Mouse (Mus musculus) T-helper 2 cell (primary cell): ENCODE measurements around the gene Ifit3b.
"Not testable (repeated sequence)": the region's sequence is repeated elsewhere in the genome, so short reads cannot be mapped to it uniquely, and the experiment has no call there.

Source experiments
- in situ Hi-C: fragments of 300-600 bp; cut with MboI, MseI; formaldehyde crosslinking; loops from one replicate; pipeline ENCODE4 v1.15.1; 2025; ENCODE audit warnings: high pct_unique_total_duplicates

The Ifit3b gene

DNA sequence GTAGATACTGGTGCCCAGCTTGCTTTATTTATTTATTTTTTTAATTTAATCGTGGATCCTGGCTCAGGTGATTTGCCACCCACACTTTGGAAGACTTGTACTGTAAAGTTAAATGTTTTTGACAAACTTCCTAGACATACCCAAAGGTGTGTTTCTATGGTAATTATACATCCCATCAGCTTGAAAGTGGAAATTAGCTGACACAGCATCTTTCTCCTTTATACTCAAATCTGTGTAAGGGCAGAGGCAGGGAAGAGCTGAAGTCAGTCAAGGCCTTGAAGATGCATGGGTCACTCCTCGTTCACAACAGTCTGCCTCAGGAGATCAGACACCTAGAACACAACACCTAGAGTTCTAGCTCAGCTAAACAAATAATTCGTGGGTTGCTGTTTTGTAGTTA is 2.3 kb downstream of the Ifit3b start:
- in situ Hi-C loops: not testable (repeated sequence)

GRCm38 (mm10) chr19:34612243-34613001 is 4.7 kb downstream of the Ifit3b start:
- in situ Hi-C loops: not testable (repeated sequence)

DNA sequence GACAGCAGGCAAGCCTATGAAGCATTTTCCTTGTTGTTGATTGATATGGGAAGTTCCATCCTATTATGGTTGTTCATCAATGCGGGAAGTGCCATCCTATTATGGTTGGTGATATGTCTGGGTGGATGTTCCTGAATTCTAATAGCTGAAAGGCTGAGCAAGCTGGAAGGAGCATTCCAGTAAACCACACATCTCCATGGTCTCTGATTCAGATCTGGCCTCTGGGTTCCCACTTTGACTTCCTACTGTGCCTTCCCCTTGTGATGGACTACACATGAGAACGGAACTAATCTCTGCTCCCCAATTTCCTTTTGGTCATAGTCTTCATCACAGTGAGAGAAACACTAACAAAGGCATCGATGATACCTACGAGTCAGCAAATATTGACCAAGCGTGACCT is 13.1 kb downstream of the Ifit3b start:
- in situ Hi-C loops: no loop called here

- in situ Hi-C loops: no loop called here
These were observed 16.0 kb downstream of the Ifit3b start for GRCm38 (mm10) chr19:34623781-34624180.

GRCm38 (mm10) chr19:34624663-34625062 is 16.9 kb downstream of the Ifit3b start:
- in situ Hi-C loops: no loop called here

GRCm38 (mm10) chr19:34627496-34627895 is 19.7 kb downstream of the Ifit3b start:
- in situ Hi-C loops: no loop called here

DNA sequence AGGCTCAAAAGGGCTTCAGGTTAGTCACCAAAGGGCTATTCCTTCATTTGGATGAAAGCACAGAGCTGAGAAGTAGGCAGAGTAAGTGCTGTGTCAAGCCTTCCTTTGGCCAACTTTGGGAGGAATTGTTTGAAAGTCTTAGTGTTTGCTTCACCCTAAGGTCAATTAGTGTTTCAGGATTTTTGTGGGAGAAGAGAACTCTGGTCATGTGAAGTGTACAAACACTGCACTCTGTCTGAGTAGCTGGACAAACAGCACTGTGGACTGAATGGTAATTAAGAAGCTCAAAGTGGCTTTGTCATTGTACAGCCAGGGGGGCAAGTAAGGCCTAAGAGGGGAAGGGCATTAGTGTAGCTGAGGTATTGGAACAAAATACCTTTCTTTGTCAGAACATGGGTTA is 23.7 kb downstream of the Ifit3b start:
- in situ Hi-C loops: no loop called here

GRCm38 (mm10) chr19:34633484-34633883 is 25.7 kb downstream of the Ifit3b start:
- in situ Hi-C loops: no loop called here

DNA sequence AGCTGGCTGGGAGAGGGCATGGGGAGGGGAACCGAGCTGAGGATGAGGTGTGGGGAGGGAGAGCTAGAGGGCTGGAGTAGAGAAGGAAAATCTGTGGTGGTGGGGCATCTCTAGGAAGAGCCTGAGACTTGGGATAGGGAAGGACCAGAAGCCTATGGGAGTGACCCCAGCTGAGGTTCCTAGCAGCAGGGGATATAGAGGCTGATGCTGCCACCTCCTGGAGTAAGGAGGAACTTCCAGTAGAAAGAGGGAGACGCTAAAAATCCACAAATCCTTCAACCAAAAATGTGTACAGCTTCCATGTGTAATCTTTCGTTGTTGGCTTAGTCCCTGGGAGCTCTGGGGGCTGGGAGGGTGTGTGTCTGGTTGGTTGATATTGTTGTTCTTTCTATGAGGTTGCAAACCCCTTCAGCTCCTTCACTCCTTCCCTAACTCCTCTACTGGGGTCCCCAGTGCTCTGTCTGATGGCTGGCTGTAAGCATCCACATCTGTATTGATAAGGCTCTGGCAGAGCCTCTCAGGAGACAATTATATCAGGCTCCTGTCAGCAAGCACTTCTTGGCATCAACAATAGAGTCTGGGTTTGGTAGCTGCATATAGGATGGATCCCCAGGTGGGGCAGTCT is 29.3 kb downstream of the Ifit3b start:
- in situ Hi-C loops: loop anchor here (5.0 kb wide), 1 partner anchor 90 kb away; no protein-coding TSS in a partner anchor

- in situ Hi-C loops: no loop called here
These were observed 32.9 kb downstream of the Ifit3b start, which contains the start of the genes Ifit1bl2 and Ifit1 for GRCm38 (mm10) chr19:34640623-34641022. Ifit1bl2 (minus strand) TSS chr19:34640743. Ifit1 (plus strand) TSS chr19:34640871.

DNA sequence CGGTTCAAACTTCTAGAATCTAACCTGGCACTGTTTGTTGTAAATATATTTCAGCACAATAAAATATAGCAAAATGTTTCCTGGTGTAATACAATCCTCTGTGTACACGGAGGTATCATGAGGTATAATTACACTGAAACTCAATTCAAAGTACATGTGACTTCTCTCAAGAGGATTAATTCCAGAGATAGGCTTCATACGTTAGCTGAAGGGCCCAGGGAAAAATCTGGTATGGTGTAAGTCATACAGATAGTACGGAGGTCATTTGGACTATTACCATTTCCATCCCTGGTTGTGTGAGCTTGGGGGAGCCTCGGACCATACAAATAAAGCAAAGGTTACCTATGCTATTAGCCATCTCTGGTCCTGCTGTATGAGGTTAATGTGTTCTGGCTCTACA is 34.8 kb downstream of the Ifit3b start:
- in situ Hi-C loops: no loop called here

GRCm38 (mm10) chr19:34647630-34648029 is 39.9 kb downstream of the Ifit3b start:
- in situ Hi-C loops: not testable (repeated sequence)

- in situ Hi-C loops: no loop called here
These were observed 42.5 kb downstream of the Ifit3b start for GRCm38 (mm10) chr19:34650276-34650675.

DNA sequence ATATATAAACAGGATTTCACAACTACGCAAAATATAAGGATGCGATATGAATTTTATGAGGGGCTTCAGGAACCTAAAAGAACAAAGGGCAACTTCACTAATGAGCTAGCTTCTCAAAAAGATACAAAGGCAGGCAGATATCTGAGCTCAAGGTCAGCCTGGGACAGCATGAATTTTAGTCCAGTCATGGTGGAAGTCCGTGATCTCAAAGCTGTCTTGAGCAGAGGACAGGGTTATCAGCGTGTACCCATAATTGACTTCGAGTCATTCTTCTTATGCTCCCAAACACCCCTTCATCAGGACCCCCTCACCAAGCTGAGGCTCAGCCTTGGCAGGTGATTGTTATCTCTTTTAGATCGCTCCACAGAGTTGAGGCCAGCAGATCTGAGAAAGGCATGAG is 43.2 kb downstream of the Ifit3b start:
- in situ Hi-C loops: no loop called here

- in situ Hi-C loops: no loop called here
These were observed 47.5 kb downstream of the Ifit3b start for GRCm38 (mm10) chr19:34655227-34655805.

DNA sequence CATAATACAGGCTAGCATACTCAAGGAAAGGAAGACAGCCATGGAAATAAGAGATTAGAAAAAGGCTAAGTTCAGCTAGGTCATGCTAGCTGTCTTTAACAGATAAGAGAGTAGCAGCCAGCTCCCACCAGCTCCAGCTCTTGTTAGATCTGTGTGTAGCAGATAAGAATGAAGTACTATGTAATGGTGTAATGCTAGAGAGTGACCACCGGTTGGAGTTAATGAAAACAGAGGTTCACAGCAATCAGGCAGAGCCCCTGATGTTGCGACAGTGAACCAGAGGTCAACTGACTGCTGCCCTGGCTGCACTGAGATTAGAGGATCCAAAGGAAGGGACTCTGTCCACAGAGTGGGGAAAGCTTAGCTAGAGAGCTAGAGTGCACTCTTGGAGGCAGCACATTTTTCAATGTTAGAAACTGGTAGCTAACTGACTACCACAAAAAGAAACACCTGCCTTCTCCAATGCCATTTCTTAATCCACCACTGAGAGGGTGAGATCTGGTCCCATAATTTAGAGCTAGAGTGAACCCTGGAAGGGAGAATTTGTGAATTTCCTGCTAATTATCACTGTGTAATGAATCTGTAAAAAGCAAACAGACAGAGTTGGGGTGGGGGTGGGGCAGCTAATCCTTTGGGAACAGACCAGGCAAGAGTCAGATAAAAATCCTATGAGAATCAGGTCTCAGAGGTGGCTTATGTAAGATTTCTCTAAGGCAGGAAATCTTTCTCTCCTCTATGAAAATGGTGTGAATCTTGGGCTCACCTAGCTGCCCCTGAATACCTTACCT is 48.9 kb downstream of the Ifit3b start:
- in situ Hi-C loops: no loop called here

DNA sequence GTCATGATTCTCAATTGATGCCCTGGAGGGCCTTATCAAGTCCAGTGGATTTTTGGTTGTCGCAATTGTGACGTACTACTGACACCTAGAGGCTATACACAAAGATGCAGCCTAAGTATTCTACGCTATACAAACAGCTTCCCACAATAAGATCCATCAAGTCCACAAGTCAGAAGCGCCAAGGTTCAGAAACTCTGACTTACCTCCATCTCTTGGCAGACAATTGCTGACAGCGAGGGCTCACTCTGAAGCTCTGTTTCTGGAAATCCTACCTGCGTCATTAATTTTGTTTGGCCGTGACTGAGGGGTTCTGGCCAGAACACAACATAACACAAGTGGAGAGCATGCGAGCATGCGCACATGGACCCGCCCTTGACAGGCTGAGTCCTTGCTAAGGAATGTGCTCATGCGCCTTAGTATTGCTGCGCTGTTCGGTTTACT is 54.3 kb downstream of the Ifit3b start:
- in situ Hi-C loops: no loop called here

DNA sequence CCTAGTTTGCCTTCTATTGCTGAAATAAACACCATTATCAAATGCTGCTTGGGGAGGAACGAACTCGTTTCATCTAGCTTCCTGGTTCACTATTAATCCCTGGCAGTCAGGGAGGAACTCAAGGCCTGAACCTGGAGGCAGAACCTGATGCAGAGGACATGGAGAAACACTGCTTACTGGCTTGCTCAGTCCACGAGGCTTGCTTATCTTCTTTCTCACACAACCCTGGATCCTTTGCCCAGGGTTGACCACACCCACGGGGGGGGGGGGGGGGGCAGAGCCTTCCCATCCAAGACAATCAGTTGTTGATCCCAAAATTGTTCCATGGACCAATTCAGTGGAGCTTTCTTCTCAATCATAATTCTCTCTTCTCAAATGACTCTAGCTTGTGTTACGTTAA is 55.0 kb downstream of the Ifit3b start:
- in situ Hi-C loops: no loop called here
